Mouse (Mus musculus): ENCODE results near the gene Kcnh4. TPM values are rescaled to one million over a fixed set of nuclear protein-coding genes. Genes with fewer than 3 reads are reported as not detected.
A peak's percentile ranks its signal among the peaks of the same experiment; 100 is the strongest.

The Kcnh4 gene
- polyA plus RNA-seq, 1 experiment from 2014 or later: not detected

DNA sequence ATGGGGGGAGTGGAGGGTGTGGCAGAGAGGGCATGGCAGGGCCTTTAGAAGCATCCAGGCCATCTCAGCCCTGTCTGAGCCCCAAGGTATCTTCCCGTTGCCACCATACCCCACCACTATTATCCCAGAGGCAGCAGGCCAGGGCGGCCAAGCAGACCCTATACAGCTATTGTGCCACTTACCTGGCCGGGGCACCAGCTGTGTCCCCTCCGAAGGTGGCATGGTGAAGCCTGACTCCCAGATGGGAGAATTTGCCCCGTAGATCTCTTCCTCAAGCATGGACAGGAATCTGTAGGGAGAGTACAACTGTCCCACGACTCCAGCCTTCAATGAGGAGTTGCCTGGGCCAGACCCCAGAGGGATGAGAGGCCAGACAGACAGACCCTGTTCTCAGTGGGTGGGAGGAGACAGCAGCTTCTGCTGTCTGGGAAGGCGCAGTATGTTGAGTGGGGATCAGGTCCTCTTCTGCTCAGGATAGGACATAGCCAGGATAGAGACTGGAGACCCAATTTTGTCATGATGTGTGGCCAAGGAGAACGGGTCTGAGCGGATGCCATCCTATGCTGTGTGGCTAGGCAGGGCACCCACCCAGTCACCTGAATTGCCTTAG lies 50.4 kb downstream of the Kcnh4 start:
- H3K9ac ChIP-seq: no peak overlapping the region
- no peaks in the 10 kb centered on the region for H3K9me3 ChIP-seq (replicated peaks)
- H3K4me2 ChIP-seq: no peak overlapping the region
- H3K36me3 ChIP-seq: peaks cover 67% of the 10 kb centered on the region
- H3K27ac ChIP-seq (ENCODE audit: poor library complexity, severe bottlenecking): no peak overlapping the region
- ATAC-seq (ENCODE audit: insufficient number of reproducible peaks, low FRiP score): no peak
- no peak overlapping the region for H3K4me3 ChIP-seq
- whole genome bisulfite sequencing: 93% methylated on average over 9 of the region's 9 CpGs
- H3K4me1 ChIP-seq (replicated peaks): peaks cover 26% of the 10 kb centered on the region
- H3K27me3 ChIP-seq (replicated peaks): no peaks in the 10 kb centered on the region

DNA sequence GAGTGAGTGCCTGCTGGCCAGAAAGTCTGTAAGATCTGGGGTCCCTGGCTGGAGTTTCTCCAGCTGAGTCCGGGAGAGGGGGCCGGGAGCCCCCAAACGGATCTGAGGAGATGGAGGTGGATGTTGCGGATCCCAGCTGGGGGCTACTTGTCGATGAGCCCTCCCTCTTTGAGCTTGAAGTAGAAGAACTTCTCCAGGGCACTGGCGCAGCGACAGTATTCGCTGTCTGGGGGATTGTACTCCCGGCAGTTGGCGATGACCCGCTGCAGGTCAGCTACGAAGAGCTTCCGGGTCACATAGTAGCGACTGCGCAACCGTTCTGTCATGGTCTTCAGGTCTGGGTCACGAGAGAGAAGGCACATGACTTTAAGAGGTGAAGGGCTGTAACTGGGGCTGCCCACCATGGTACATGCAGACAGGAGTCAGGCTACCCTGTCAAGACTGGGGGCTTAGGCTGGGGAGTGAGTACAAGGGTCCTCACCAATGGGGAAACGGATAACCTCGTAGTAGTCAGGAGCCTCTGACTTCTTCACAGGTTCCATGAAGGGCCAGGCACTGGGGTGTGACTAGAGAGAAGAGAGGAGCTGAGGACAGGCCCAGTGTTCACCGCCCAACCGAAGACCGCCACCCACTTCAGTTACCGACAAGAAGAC lies 54.5 kb downstream of the Kcnh4 start:
- H3K9me3 ChIP-seq (replicated peaks): no peaks in the 10 kb centered on the region
- no peak overlapping the region for H3K4me3 ChIP-seq
- no peak overlapping the region for H3K27ac ChIP-seq (ENCODE audit: poor library complexity, severe bottlenecking)
- peaks cover 4% of the 10 kb centered on the region for H3K4me1 ChIP-seq (replicated peaks)
- no peak overlapping the region for H3K4me2 ChIP-seq
- ATAC-seq (ENCODE audit: insufficient number of reproducible peaks, low FRiP score): no peak
- H3K36me3 ChIP-seq: peaks cover 58% of the 10 kb centered on the region
- peaks cover 6% of the 10 kb centered on the region; the same call in 1 of the 2 replicates for H3K27me3 ChIP-seq (replicated peaks)
- no peak overlapping the region for H3K9ac ChIP-seq
- 91% methylated on average over 23 of the region's 23 CpGs for WGBS

DNA sequence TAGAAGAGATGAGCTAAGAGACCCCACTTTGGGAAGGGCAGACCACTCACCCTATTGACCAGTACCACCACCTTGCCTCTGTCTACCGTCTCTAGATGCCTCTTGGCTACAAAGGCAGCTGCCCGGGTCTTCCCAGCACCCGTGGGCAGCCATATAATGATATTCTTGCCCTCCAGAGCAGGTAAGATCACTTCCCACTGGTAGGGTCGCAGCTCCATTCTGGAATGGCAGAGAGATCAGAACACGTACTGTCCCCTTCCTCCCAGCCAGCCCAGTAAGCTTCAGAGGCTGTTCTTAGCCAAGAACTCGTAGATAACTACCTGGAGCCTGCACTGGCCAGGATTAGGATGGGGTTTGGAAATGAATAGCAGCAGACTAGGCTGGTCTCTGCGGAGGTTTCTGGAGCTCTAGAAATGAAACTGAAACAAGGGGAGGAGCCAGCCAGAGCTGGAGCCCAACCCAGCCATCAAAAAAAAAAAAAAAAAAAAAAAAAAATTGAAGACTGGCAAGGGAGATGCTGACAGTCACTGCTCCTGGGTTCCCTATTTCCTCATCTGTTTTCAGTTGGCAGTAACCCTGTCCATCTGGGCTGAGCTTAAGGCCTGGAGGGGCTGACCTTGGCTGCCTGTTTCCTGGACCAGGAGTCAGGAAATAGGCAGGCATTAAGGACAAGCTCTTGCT lies 55.8 kb downstream of the Kcnh4 start, which contains the start of gene Dhx58:
TSS of gene Dhx58 (minus strand) at position 421 of the 681 bp plus-strand sequence.
- 66% methylated on average over 7 of the region's 7 CpGs for WGBS
- Histone ChIP-seq H3K27ac (ENCODE audit: poor library complexity, severe bottlenecking) (no peak within 1 kb of the TSS), H3K9ac (no peak within 1 kb of the TSS), H3K4me3 (no peak within 1 kb of the TSS), H3K4me2 (no peak within 1 kb of the TSS), H3K4me1 (replicated peaks) (peaks cover 4% of the 10 kb centered on the region), H3K27me3 (replicated peaks) (peaks cover 6% of the 10 kb centered on the region; the same call in 1 of the 2 replicates), H3K36me3 (peaks cover 46% of the 10 kb centered on the region), H3K9me3 (replicated peaks) (no peaks in the 10 kb centered on the region)
- no peak for ATAC-seq (ENCODE audit: insufficient number of reproducible peaks, low FRiP score)

DNA sequence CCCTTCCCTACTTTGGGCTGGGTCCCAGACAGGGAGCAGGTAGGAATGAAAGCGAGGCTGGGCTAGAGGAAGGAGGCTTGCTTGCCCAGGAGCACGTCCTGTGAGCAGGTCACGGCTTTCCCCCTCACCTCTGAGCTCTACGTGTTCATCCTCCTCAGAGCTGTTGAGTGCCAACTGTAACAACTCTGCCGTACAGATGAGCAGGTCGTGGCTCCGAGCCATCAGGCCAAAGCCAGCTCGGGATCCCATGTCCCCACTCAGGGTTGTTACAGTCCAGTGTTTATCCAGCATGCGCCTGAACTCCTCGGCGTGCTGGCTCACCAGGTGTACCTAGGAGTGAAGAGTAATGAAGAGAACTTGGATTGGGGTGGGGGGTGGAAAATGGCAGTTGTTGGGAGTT lies 56.4 kb downstream of the Kcnh4 start:
- Histone ChIP-seq H3K27me3 (replicated peaks) (peaks cover 6% of the 10 kb centered on the region; the same call in 1 of the 2 replicates), H3K27ac (ENCODE audit: poor library complexity, severe bottlenecking) (no peak overlapping the region), H3K9ac (no peak overlapping the region), H3K4me2 (no peak overlapping the region), H3K9me3 (replicated peaks) (no peaks in the 10 kb centered on the region), H3K4me1 (replicated peaks) (peaks cover 4% of the 10 kb centered on the region), H3K36me3 (peaks cover 39% of the 10 kb centered on the region), H3K4me3 (no peak overlapping the region)
- WGBS: 61% methylated on average over 11 of the region's 11 CpGs
- no peak for ATAC-seq (ENCODE audit: insufficient number of reproducible peaks, low FRiP score)

DNA sequence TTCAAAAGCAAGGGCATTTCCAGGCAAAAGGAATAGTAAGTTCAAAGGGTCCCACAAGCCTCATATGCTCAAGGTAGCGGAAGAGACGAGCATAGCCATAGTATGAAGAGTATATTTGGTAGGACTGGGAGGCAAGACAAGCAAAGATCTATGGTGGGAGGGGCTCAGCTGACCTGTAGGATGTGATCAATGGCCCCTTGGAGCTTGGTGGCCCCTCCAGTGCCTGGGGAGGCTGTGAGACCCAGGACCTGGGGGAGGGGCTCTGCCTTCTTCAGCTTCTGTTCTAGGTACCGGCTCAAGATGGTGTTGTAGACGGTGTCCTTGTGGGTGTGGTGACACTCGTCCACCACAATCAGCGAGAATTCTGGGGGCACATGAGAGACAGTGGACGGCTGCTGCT lies 56.8 kb downstream of the Kcnh4 start:
- no peak for ATAC-seq (ENCODE audit: insufficient number of reproducible peaks, low FRiP score)
- Histone ChIP-seq H3K4me1 (replicated peaks) (peaks cover 4% of the 10 kb centered on the region), H3K9me3 (replicated peaks) (no peaks in the 10 kb centered on the region), H3K27ac (ENCODE audit: poor library complexity, severe bottlenecking) (no peak overlapping the region), H3K4me3 (peak overlapping the region; percentile 24; the same call in 1 of the 2 replicates), H3K36me3 (peaks cover 35% of the 10 kb centered on the region), H3K9ac (0 out of 2 replicates have a peak overlapping the region, but pooled peaks have one; percentile 8), H3K27me3 (replicated peaks) (peaks cover 6% of the 10 kb centered on the region; the same call in 1 of the 2 replicates), H3K4me2 (peak overlapping the region; percentile 56)
- WGBS: 41% methylated on average over 7 of the region's 7 CpGs

DNA sequence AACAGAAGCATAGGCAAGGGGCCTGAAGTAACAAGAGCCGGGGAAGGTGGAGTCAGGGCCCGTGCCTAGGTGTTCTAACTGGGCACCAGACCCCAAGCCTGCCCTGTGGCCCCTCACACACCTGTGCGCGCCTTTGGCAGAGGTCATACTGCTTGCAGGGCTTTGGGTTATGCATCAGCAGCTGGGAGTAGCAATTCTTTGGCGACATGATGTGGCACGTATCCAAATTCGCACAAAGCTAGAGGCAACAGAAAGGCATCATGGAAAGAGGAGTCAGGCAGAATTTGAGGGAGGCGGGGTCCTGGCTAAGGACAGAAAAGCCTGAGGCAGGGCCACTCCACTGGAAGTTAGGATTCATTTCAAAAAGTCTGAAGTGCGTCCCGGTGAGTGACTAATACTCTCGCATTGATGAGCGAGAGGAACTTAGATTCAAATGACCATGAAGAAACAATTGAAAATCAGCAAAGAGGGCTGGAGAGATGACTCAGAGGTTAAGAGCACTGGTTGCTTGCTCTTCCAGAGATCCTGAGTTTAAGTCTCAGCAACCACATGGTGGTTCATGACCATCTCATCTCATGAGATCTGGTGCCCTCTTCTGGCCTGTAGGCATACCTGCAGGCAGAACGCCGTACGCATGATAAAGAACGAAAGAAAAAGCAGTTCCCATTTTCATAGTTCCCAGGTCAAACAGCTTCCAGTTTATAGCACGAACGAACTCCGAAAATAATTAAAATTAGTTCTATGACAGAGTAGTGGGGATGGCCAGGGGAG lies 57.5 kb downstream of the Kcnh4 start:
- Histone ChIP-seq H3K9me3 (replicated peaks) (no peaks in the 10 kb centered on the region), H3K4me3 (peak overlapping the region; percentile 24; the same call in 1 of the 2 replicates), H3K4me1 (replicated peaks) (peaks cover 4% of the 10 kb centered on the region), H3K27ac (ENCODE audit: poor library complexity, severe bottlenecking) (no peak overlapping the region), H3K27me3 (replicated peaks) (peaks cover 6% of the 10 kb centered on the region; the same call in 1 of the 2 replicates), H3K4me2 (peak overlapping the region; percentile 56), H3K36me3 (peaks cover 28% of the 10 kb centered on the region), H3K9ac (0 out of 2 replicates have a peak overlapping the region, but pooled peaks have one; percentile 8)
- 37% methylated on average over 19 of the region's 19 CpGs for WGBS
- no peak for ATAC-seq (ENCODE audit: insufficient number of reproducible peaks, low FRiP score)

DNA sequence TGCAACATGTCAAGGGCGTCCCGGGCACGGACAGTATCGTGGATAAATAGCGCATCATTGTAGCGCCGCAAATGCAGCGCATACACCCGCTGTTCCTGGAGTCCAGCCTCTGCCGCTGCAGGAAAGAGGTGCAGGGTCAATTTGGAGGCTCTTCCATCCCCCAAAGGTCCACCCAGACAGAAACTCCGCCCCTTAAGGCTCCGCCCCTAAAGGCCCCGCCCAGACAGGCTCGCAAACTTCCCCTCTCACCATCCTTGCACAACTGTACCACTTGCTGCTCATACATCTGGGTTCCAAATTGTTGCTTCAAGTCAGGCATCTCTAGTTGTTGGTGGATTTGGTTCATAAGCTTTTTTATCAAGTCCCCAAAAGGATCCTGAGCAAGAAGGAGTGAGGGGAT lies 58.4 kb downstream of the Kcnh4 start:
- Histone ChIP-seq H3K4me2 (peak overlapping the region; percentile 58), H3K9ac (peak overlapping the region; percentile 33; the same call in 1 of the 2 replicates), H3K27ac (ENCODE audit: poor library complexity, severe bottlenecking) (no peak overlapping the region), H3K9me3 (replicated peaks) (no peaks in the 10 kb centered on the region), H3K36me3 (peaks cover 19% of the 10 kb centered on the region), H3K4me3 (peak overlapping the region; percentile 28; the same call in 1 of the 2 replicates), H3K27me3 (replicated peaks) (peaks cover 6% of the 10 kb centered on the region; the same call in 1 of the 2 replicates), H3K4me1 (replicated peaks) (peaks cover 4% of the 10 kb centered on the region)
- no peak; the same call in 1 of the 2 replicates for ATAC-seq (ENCODE audit: insufficient number of reproducible peaks, low FRiP score)
- 6% methylated on average over 14 of the region's 14 CpGs for WGBS

DNA sequence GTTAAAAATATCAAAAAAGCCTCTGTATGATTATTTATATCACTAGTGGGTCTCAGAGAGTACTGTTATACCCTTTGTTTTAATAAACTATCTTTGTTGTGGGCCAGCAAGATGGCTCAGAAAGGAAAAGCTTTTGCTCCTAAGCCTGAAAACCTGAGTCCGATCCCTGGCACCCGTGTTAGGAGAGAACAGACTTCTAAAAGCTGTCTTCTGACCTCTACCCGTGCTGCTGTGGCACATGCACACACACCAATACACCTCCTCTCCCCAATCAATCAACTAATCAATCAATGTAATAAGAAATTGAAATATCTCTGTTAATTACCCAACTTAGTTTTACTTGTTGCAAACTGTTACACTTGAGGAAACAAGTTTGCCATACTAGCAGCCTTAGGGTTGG lies 59.0 kb downstream of the Kcnh4 start:
- Histone ChIP-seq H3K4me3 (no peak overlapping the region), H3K27me3 (replicated peaks) (peaks cover 9% of the 10 kb centered on the region; the same call in 1 of the 2 replicates), H3K4me1 (replicated peaks) (peaks cover 4% of the 10 kb centered on the region), H3K9me3 (replicated peaks) (no peaks in the 10 kb centered on the region), H3K27ac (ENCODE audit: poor library complexity, severe bottlenecking) (no peak overlapping the region), H3K36me3 (peaks cover 13% of the 10 kb centered on the region), H3K9ac (no peak overlapping the region), H3K4me2 (peak overlapping the region; percentile 58)
- 74% methylated on average over 3 of the region's 3 CpGs for WGBS
- ATAC-seq (ENCODE audit: insufficient number of reproducible peaks, low FRiP score): no peak

DNA sequence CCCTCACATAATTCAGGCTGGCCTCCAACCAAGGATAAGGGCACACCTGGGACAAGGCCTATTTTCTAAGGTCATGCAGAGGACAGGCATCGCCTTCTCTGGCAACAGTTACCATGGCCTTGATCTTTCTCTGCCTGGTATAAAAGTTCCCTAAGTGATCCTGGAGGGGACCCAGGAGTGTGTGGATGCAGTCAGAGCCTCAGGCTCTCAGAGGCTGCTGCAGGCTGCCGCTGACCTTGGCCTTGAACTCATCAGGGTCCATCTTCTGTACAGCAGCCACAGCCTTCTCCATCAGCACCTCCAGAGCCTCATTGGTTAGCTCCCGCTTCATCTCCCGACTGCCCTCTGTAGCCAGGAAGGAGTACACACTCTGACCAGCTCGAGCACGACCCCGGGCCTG lies 61.8 kb downstream of the Kcnh4 start:
- no peak overlapping the region for H3K4me3 ChIP-seq
- ATAC-seq (ENCODE audit: insufficient number of reproducible peaks, low FRiP score): no peak
- H3K36me3 ChIP-seq: no peaks in the 10 kb centered on the region
- H3K27me3 ChIP-seq (replicated peaks): peaks cover 16% of the 10 kb centered on the region
- H3K9me3 ChIP-seq (replicated peaks): no peaks in the 10 kb centered on the region
- no peak overlapping the region for H3K4me2 ChIP-seq
- H3K4me1 ChIP-seq (replicated peaks): peaks cover 4% of the 10 kb centered on the region
- H3K9ac ChIP-seq: no peak overlapping the region
- 66% methylated on average over 7 of the region's 7 CpGs for WGBS
- no peak overlapping the region for H3K27ac ChIP-seq (ENCODE audit: poor library complexity, severe bottlenecking)

DNA sequence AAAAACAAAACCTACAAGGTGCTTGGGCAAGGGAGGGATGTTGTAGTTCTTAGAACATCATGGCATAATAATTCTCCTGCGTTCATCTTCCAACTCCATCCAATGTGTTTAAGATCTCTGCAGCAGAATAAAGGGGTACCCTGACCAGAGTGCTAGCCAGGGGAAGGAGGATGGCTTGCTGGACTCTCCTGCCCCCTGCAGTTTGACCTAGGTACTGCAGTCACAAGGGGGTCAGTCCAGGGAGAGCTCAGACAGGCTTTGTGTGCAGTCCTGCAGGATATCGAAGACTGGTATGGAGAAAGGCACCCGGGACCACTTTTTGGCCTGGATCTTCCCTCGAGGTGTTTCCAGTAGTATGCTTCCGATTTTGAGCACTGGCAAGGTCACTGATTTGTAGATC lies 64.8 kb downstream of the Kcnh4 start:
- Histone ChIP-seq H3K4me3 (no peak overlapping the region), H3K27me3 (replicated peaks) (peaks cover 39% of the 10 kb centered on the region), H3K9ac (no peak overlapping the region), H3K4me2 (no peak overlapping the region), H3K4me1 (replicated peaks) (peaks cover 9% of the 10 kb centered on the region), H3K27ac (ENCODE audit: poor library complexity, severe bottlenecking) (no peak overlapping the region), H3K9me3 (replicated peaks) (no peaks in the 10 kb centered on the region), H3K36me3 (no peaks in the 10 kb centered on the region)
- WGBS: 36% methylated on average over 5 of the region's 5 CpGs
- no peak for ATAC-seq (ENCODE audit: insufficient number of reproducible peaks, low FRiP score)

Measured in heart, embryonic 12.5 days (tissue).